Mouse (Mus musculus) liver, embryonic 14.5 days (tissue): Measurements from ENCODE around the gene Fanci. TPM values are rescaled to one million over a fixed set of nuclear protein-coding genes. Genes with fewer than 3 reads are reported as not detected.

Source experiments
- ATAC-seq: fragments of 200-750 bp; cut with Nextera tagmentation; 2 replicates; pipeline ENCODE4 v1.8.0; 2017; ENCODE audit warnings: moderate number of reproducible peaks, mild to moderate bottlenecking, moderate library complexity; ENCODE audit not compliant: insufficient read depth
- DNase-seq, 3 experiments: peaks; one replicate each; pipeline ENCODE4 v3.0.0-alpha.2; 2012 to 2013; ENCODE audit warnings: low read depth in 3 of 3, low spot score in 3 of 3
- H3K27ac ChIP-seq: fragments of 300-500 bp; sonication (generic); 2 replicates; pipeline ENCODE4 v1.5.1; 2014; ENCODE audit warnings: moderate library complexity, mild to moderate bottlenecking, control low read depth, inconsistent platforms
- H3K27me3 ChIP-seq: fragments of 300-500 bp; sonication (generic); 2 replicates; pipeline ENCODE4 v1.6.1; 2014; ENCODE audit warnings: mild to moderate bottlenecking, low read length, moderate library complexity; ENCODE audit not compliant: control insufficient read depth, insufficient read depth
- H3K36me3 ChIP-seq: fragments of 300-500 bp; sonication (generic); replicated peaks from 2 replicates; pipeline ENCODE4 v1.6.1; 2014; ENCODE audit warnings: low read depth; ENCODE audit not compliant: control insufficient read depth, insufficient read depth
- H3K4me1 ChIP-seq, 2 experiments: fragments of 200-500 bp in 1 of 2; fragments of 300-500 bp in 1 of 2; sonication (generic) in 1 of 2; replicated peaks; 2 replicates each; pipeline ENCODE4 v1.6.1; 2012 to 2014; ENCODE audit warnings: antibody characterized with exemption in 1 of 2, inconsistent platforms in 1 of 2, low read length in 1 of 2; ENCODE audit not compliant: control insufficient read depth in 2 of 2, insufficient read depth in 2 of 2
- H3K4me2 ChIP-seq: fragments of 300-500 bp; sonication (generic); 2 replicates; pipeline ENCODE4 v1.6.1; 2014; ENCODE audit warnings: low read depth, mild to moderate bottlenecking, control low read depth, moderate library complexity
- H3K4me3 ChIP-seq, 2 experiments: fragments of 200-500 bp in 1 of 2; fragments of 300-500 bp in 1 of 2; sonication (generic) in 1 of 2; 2 replicates each; pipeline ENCODE4 v1.5.1; 2012 to 2014; ENCODE audit warnings: low read depth in 2 of 2, low read length in 2 of 2, mild to moderate bottlenecking in 2 of 2, control low read depth in 1 of 2, inconsistent platforms in 1 of 2, moderate library complexity in 1 of 2; ENCODE audit not compliant: insufficient read depth in 1 of 2
- H3K9ac ChIP-seq: fragments of 300-500 bp; sonication (generic); replicated peaks from 2 replicates; pipeline ENCODE4 v1.6.1; 2014; ENCODE audit warnings: mild to moderate bottlenecking, control low read depth, moderate library complexity
- H3K9me3 ChIP-seq: fragments of 300-500 bp; sonication (generic); 2 replicates; pipeline ENCODE4 v1.6.1; 2016; ENCODE audit warnings: low read length, mixed read lengths; ENCODE audit not compliant: control insufficient read depth
- CTCF ChIP-seq: IDR thresholded peaks from 2 replicates; pipeline ENCODE4 v1.5.1; 2016; ENCODE audit warnings: antibody characterized with exemption, low read depth, control low read depth
- EP300 ChIP-seq: IDR thresholded peaks from 2 replicates; pipeline ENCODE4 v1.6.1; 2016; ENCODE audit warnings: antibody characterized with exemption, low read depth
- WGBS: fragments of 180-500 bp; shearing (Covaris S2); extraction: QIAGEN DNeasy Blood & Tissue Kit; methylation state at CpG from one replicate; pipeline ENCODE4 v1.1.7; 2014; ENCODE audit not compliant: insufficient replicate concordance; 5-methylcytosine and 5-hydroxymethylcytosine counted together
- polyA plus RNA-seq, 2 experiments: library from polyadenylated mRNA; depleted of rRNA in 1 of 2; stranded (reverse) in 1 of 2; unstranded in 1 of 2; fragments of >200 nt; fragmentation: Nextera tagmentation in 1 of 2; extraction: Ambion mirVana in 1 of 2; gene quantifications; 2 replicates each; pipeline versions ENCODE4 v1.2.1 to v1.2.3; 2012 to 2014

Fanci gene
- polyA plus RNA-seq, 2 experiments = 6.7 to 10.0 TPM

DNA sequence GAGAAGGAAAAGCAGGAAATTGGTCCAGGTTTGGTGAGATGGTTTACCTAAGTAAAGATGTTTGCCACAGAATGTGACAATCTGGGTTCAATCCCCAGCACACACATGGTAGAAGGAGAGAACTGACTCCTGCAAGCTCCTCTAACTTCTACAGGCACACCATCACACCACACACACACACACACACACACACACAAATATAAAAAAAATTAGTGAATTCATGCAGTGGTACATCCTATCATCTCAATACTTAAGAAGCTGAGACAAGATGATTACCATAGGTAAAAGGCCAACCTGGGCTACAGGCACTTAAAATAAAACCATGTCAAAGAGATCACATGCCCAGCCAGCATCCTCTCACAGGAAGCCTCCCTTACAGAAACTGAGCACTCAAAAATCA is 17.7 kb upstream of the Fanci start:
- Histone ChIP-seq H3K27ac (no peak overlapping the region), H3K36me3 (no peaks in the 10 kb centered on the region), H3K4me1 (peaks cover 0 to 9% of the 10 kb centered on the region in 2 experiments; a peak in 2 of 4 replicates), H3K4me2 (no peak overlapping the region), H3K27me3 (no peaks in the 10 kb centered on the region), H3K4me3 (no peak overlapping the region), H3K9ac (no peak overlapping the region), H3K9me3 (no peaks in the 10 kb centered on the region)
- ATAC-seq (no peak), DNase-seq (no peak)
- TF ChIP-seq CTCF = no peak
- TF ChIP-seq EP300 = no peak

- no peak for ATAC-seq
- Histone ChIP-seq H3K9ac (no peak overlapping the region), H3K36me3 (no peaks in the 10 kb centered on the region), H3K4me1 (peaks cover 0 to 9% of the 10 kb centered on the region in 2 experiments; a peak in 2 of 4 replicates), H3K27me3 (no peaks in the 10 kb centered on the region), H3K27ac (no peak overlapping the region), H3K4me3 (no peak overlapping the region), H3K4me2 (no peak overlapping the region), H3K9me3 (no peaks in the 10 kb centered on the region)
- 66% methylated on average over 5 of the region's 5 CpGs for WGBS
- DNase-seq = no peak
- TF ChIP-seq CTCF (no peak), EP300 (no peak)
Observed at GRCm38 (mm10) chr7:79375594-79375993, 16.1 kb upstream of the Fanci start.

GRCm38 (mm10) chr7:79376516-79377275 is 15.0 kb upstream of the Fanci start:
- no peak overlapping the region for H3K4me3 ChIP-seq

DNA sequence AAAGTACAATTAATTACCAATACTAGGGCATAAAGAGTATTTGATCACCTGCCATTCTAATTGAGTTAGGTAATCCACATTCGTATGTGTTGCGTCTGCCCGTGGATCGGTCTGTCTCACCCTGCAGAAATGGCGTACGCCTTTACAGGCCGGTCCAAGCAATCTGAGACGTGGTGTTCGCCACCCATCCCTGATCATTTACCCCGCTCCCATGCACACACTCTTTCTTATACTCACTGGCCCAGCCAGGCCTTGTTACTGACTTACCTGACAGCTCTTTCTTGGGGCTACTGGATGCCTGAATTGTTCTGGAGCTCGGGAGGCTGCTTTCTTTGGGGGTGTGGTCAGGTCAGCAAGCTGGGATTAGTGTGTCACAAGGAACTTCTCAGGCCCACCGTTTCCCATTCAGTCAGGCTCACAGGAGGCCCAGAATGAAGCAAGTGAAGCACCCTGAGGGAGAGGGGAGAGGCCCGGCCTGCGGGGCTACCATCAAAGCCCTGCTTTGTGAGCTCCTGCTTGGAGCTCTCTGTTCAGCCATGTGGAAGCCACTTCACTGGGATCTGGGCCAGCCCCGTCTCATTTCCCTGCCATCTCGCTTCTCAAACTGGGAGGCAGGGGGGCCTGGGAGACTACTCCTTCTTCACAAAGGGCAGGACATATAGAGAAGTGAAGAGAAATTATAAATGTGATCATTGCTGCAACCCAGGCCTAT is 5.2 kb upstream of the Fanci start, which contains the start of gene Rlbp1:
TSS of gene Rlbp1 (minus strand) at position 627 of the 712 bp plus-strand sequence.
- no peaks in the 10 kb centered on the region for H3K36me3 ChIP-seq
- no peak within 1 kb of the TSS for H3K27ac ChIP-seq
- H3K27me3 ChIP-seq = no peaks in the 10 kb centered on the region
- peaks cover 0 to 3% of the 10 kb centered on the region in 2 experiments; a peak in 2 of 4 replicates for H3K4me1 ChIP-seq
- DNase-seq = no peak
- no peak within 1 kb of the TSS for H3K9ac ChIP-seq
- H3K9me3 ChIP-seq = no peaks in the 10 kb centered on the region
- no peak within 1 kb of the TSS for H3K4me2 ChIP-seq
- H3K4me3 ChIP-seq = no peak within 1 kb of the TSS
- ATAC-seq = no peak
- 72% methylated on average over 16 of the region's 16 CpGs for WGBS
- TF ChIP-seq EP300 = no peak
- TF ChIP-seq CTCF = no peak

More at GRCm38 (mm10) chr7:79376516-79377275, 15.0 kb upstream of the Fanci start:
- Histone ChIP-seq H3K9me3 (no peaks in the 10 kb centered on the region), H3K36me3 (no peaks in the 10 kb centered on the region), H3K27ac (no peak overlapping the region), H3K4me2 (no peak overlapping the region), H3K9ac (no peak overlapping the region), H3K27me3 (no peaks in the 10 kb centered on the region), H3K4me1 (peaks cover 0 to 9% of the 10 kb centered on the region in 2 experiments; a peak in 2 of 4 replicates)
- DNase-seq = no peak
- TF ChIP-seq CTCF (no peak), EP300 (no peak)
- peak; percentile 50; the same call in 1 of the 2 replicates for ATAC-seq
- WGBS = 27% methylated on average over 10 of the region's 10 CpGs

GRCm38 (mm10) chr7:79387140-79387539 is 4.6 kb upstream of the Fanci start:
- no peak overlapping the region for H3K4me3 ChIP-seq
- H3K36me3 ChIP-seq = no peaks in the 10 kb centered on the region
- H3K9me3 ChIP-seq = no peaks in the 10 kb centered on the region
- 68% methylated on average over 8 of the region's 8 CpGs for WGBS
- H3K27me3 ChIP-seq = no peaks in the 10 kb centered on the region
- H3K4me1 ChIP-seq = peaks cover 0 to 5% of the 10 kb centered on the region in 2 experiments; a peak in 2 of 4 replicates
- ATAC-seq (no peak), DNase-seq (no peak)
- TF ChIP-seq EP300 (no peak), CTCF (no peak)
- H3K9ac ChIP-seq = no peak overlapping the region
- H3K27ac ChIP-seq = no peak overlapping the region
- no peak overlapping the region for H3K4me2 ChIP-seq
